Mouse (Mus musculus) liver, postnatal 0 days (tissue): ENCODE results near the gene 6430571L13Rik. TPM values are rescaled to one million over a fixed set of nuclear protein-coding genes. Genes with fewer than 3 reads are reported as not detected.
A peak's percentile ranks its signal among the peaks of the same experiment; 100 is the strongest.

ENCODE experiments used
- ATAC-seq: fragments of 200-750 bp; cut with Nextera tagmentation; 2 replicates; pipeline ENCODE4 v1.8.0; 2017; ENCODE audit warnings: mild to moderate bottlenecking, moderate library complexity
- DNase-seq: peaks from one replicate; pipeline ENCODE4 v3.0.0-alpha.2; 2016
- H3K27ac ChIP-seq: fragments of 300-500 bp; sonication (generic); 2 replicates; pipeline ENCODE4 v1.5.1; 2014; ENCODE audit warnings: antibody characterized with exemption, moderate library complexity, mild to moderate bottlenecking, low read depth
- H3K27me3 ChIP-seq: fragments of 300-500 bp; sonication (generic); 2 replicates; pipeline ENCODE4 v1.6.1; 2014; ENCODE audit warnings: low read length, control low read depth, mixed read lengths; ENCODE audit not compliant: insufficient read depth
- H3K36me3 ChIP-seq: fragments of 300-500 bp; sonication (generic); replicated peaks from 2 replicates; pipeline ENCODE4 v1.6.1; 2014; ENCODE audit warnings: mild to moderate bottlenecking, control low read depth, low read length, moderate library complexity, mixed read lengths; ENCODE audit not compliant: insufficient read depth
- H3K4me1 ChIP-seq: fragments of 300-500 bp; sonication (generic); 2 replicates; pipeline ENCODE4 v1.6.1; 2014; ENCODE audit warnings: antibody characterized with exemption, mild to moderate bottlenecking, control low read depth; ENCODE audit not compliant: insufficient read depth
- H3K4me2 ChIP-seq: fragments of 300-500 bp; sonication (generic); 2 replicates; pipeline ENCODE4 v1.6.1; 2014; ENCODE audit warnings: low read depth, mild to moderate bottlenecking, low read length, moderate library complexity, mixed read lengths
- H3K4me3 ChIP-seq: fragments of 300-500 bp; sonication (generic); 2 replicates; pipeline ENCODE4 v1.5.1; 2014; ENCODE audit warnings: low read depth, low read length
- H3K9ac ChIP-seq: fragments of 300-500 bp; sonication (generic); replicated peaks from 2 replicates; pipeline ENCODE4 v1.6.1; 2014; ENCODE audit warnings: mild to moderate bottlenecking, moderate library complexity
- H3K9me3 ChIP-seq: fragments of 300-500 bp; sonication (generic); 2 replicates; pipeline ENCODE4 v1.6.1; 2016; ENCODE audit warnings: mild to moderate bottlenecking, control low read depth, low read length, mixed read lengths
- CTCF ChIP-seq: sonication (generic); IDR thresholded peaks from 2 replicates; pipeline ENCODE4 v1.5.1; 2016; ENCODE audit warnings: antibody characterized with exemption, low read depth
- EP300 ChIP-seq: IDR thresholded peaks from 2 replicates; pipeline ENCODE4 v1.6.1; 2016; ENCODE audit warnings: antibody characterized with exemption, low read depth, mild to moderate bottlenecking
- WGBS: fragments of 180-500 bp; shearing (Covaris S2); extraction: QIAGEN DNeasy Blood & Tissue Kit; methylation state at CpG from one replicate; pipeline ENCODE4 v1.1.7; 2014; ENCODE audit not compliant: insufficient replicate concordance; 5-methylcytosine and 5-hydroxymethylcytosine counted together
- polyA plus RNA-seq: library from polyadenylated mRNA; unstranded; fragments of >200 nt; fragmentation: Nextera tagmentation; extraction: Ambion mirVana; gene quantifications from 2 replicates; pipeline ENCODE4 v1.2.1, GENCODE M21; 2015

6430571L13Rik gene
- polyA plus RNA-seq, 1 experiment from 2014 or later: 0.14 TPM

DNA sequence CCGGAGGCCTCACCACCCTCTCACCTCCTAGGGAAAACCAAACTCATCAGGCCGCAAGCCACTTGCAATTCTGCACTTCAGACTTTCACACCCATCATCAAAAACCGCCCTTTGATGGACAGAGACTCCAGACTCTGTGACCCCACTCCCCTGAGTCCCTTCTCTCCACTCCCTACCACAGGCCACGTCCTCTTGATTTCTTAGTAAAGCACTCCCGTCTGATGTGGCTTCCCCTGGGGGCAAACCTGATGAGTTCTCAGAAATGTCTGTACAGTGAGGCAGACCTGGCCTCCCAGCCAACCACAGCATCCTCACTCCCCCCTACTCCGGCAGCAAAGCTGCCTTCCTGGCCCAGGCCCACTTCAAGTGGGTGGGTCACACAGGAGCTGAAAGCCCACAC is 6.0 kb upstream of the 6430571L13Rik start:
- H3K27me3 ChIP-seq: no peaks in the 10 kb centered on the region
- no peaks in the 10 kb centered on the region for H3K36me3 ChIP-seq
- H3K9me3 ChIP-seq: no peaks in the 10 kb centered on the region
- H3K4me3 ChIP-seq: no peak overlapping the region
- no peak overlapping the region for H3K4me2 ChIP-seq
- H3K9ac ChIP-seq: no peak overlapping the region; the same call in 1 of the 2 replicates
- DNase-seq (no peak), ATAC-seq (no peak)
- H3K4me1 ChIP-seq: peaks cover 8% of the 10 kb centered on the region; the same call in 1 of the 2 replicates
- H3K27ac ChIP-seq: no peak overlapping the region
- 76% methylated on average over 6 of the region's 6 CpGs for WGBS
- TF ChIP-seq CTCF (no peak), EP300 (no peak)

DNA sequence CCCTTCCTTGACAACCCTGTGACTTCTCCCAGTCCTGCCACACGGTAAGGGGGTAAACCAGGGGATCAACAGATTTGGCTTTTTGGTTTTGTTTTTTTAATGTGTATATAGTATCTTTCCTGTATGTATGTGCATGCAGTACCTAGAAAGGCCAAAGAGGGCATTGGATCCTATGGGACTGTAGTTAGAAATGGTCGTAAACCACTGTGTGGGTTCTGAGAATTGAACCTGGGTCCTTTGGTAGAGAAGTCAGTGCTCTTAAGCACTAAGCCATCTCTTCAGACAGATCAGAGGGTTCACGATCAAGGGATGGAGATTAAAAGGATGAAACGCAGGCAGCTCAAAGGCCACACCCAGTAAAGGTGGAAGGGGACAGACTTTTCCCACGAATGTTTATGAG is 5.4 kb upstream of the 6430571L13Rik start:
- TF ChIP-seq EP300 (no peak), CTCF (0 out of 2 replicates have a peak, but pooled peaks have one; percentile 15)

DNA sequence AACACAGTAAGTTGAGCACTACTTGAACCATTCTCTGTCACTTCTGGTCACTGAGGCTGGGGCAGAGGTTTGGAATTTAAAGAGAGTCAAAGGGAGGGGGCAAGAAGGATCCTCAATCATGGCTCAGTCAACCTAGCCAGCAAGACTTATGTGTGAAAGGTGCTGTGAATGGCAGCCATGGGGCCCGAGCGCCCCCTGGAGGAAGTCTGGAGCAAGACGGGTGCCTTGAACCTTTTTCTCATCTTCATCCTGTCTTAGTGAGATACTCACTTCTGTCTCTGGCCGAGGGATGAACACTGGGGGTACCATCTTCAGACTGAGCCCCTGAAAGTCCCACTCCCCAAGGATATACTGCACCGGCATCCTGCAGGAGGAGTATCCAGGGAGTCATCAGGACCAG is 4.5 kb upstream of the 6430571L13Rik start:
- H3K4me2 ChIP-seq: no peak overlapping the region
- DNase-seq: peak; percentile 86
- 5% methylated on average over 5 of the region's 5 CpGs for WGBS
- H3K36me3 ChIP-seq: no peaks in the 10 kb centered on the region
- H3K4me3 ChIP-seq: no peak overlapping the region
- no peaks in the 10 kb centered on the region for H3K9me3 ChIP-seq
- ATAC-seq: no peak
- peaks cover under 1% of the 10 kb centered on the region; the same call in 1 of the 2 replicates for H3K27me3 ChIP-seq
- no peak overlapping the region for H3K27ac ChIP-seq
- peaks cover 13% of the 10 kb centered on the region for H3K4me1 ChIP-seq
- H3K9ac ChIP-seq: no peak overlapping the region
- TF ChIP-seq EP300 (no peak), CTCF (peak; percentile 99)

More for the DNA sequence above, 5.4 kb upstream of the 6430571L13Rik start:
- 81% methylated on average over 5 of the region's 5 CpGs for WGBS
- DNase-seq (no peak), ATAC-seq (no peak)
- H3K4me2 ChIP-seq: no peak overlapping the region
- no peak overlapping the region for H3K4me3 ChIP-seq
- H3K4me1 ChIP-seq: peaks cover 9% of the 10 kb centered on the region; the same call in 1 of the 2 replicates
- H3K9ac ChIP-seq: no peak overlapping the region; the same call in 1 of the 2 replicates
- H3K27me3 ChIP-seq: no peaks in the 10 kb centered on the region
- no peak overlapping the region for H3K27ac ChIP-seq
- no peaks in the 10 kb centered on the region for H3K36me3 ChIP-seq
- H3K9me3 ChIP-seq: no peaks in the 10 kb centered on the region

DNA sequence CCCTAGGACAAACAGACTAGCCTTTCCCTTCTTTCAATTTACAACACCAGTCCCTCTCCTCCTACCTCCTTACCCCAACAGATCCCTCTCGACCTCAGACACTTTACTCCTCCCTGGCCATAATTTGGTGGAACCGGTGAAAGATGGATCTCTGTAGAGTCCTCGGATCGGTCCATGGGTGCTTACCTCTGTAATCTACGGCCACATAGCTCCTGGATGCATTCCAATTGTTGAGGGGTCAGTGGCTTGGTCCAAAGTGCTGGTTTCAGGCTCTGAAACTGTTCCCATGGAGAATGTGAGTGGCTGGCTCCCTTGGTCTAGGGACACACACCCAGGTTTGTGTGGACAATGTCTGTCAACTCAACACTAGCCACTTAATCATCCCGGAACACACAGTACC is 4.0 kb upstream of the 6430571L13Rik start:
- H3K27ac ChIP-seq: no peak overlapping the region
- TF ChIP-seq CTCF: no peak
- TF ChIP-seq EP300: no peak
- DNase-seq: no peak
- ATAC-seq: no peak
- H3K9ac ChIP-seq: no peak overlapping the region
- H3K27me3 ChIP-seq: peaks cover 6% of the 10 kb centered on the region; the same call in 1 of the 2 replicates
- H3K4me1 ChIP-seq: peaks cover 13% of the 10 kb centered on the region
- H3K4me2 ChIP-seq: no peak overlapping the region
- H3K4me3 ChIP-seq: no peak overlapping the region
- no peaks in the 10 kb centered on the region for H3K9me3 ChIP-seq
- no peaks in the 10 kb centered on the region for H3K36me3 ChIP-seq
- WGBS: 74% methylated on average over 6 of the region's 6 CpGs

GRCm38 (mm10) chr9:107338172-107338883 is 2.1 kb upstream of the 6430571L13Rik start, which contains the start of gene Hemk1:
Hemk1 (minus strand) TSS chr9:107338350.
- DNase-seq (peak; percentile 86), ATAC-seq (peak; percentile 84)
- peak within 1 kb of the TSS; percentile 63 for H3K9ac ChIP-seq
- no peaks in the 10 kb centered on the region for H3K36me3 ChIP-seq
- TF ChIP-seq CTCF (0 out of 2 replicates have a peak, but pooled peaks have one; percentile 11), EP300 (0 out of 2 replicates have a peak, but pooled peaks have one; percentile 29)
- 5% methylated on average over 30 of the region's 30 CpGs for WGBS
- peaks cover 13% of the 10 kb centered on the region for H3K4me1 ChIP-seq
- no peaks in the 10 kb centered on the region for H3K9me3 ChIP-seq
- H3K27me3 ChIP-seq: peaks cover 7% of the 10 kb centered on the region; the same call in 1 of the 2 replicates
- peak within 1 kb of the TSS; percentile 53; the same call in 1 of the 2 replicates for H3K27ac ChIP-seq
- H3K4me3 ChIP-seq: peak within 1 kb of the TSS; percentile 58
- peak within 1 kb of the TSS; percentile 82 for H3K4me2 ChIP-seq

- Histone ChIP-seq H3K4me1 (peaks cover 13% of the 10 kb centered on the region), H3K27me3 (peaks cover 7% of the 10 kb centered on the region; the same call in 1 of the 2 replicates), H3K4me3 (peak overlapping the region; percentile 63), H3K9ac (peak overlapping the region; percentile 59), H3K27ac (no peak overlapping the region), H3K9me3 (no peaks in the 10 kb centered on the region), H3K4me2 (peak overlapping the region; percentile 89), H3K36me3 (no peaks in the 10 kb centered on the region)
- ATAC-seq (no peak), DNase-seq (no peak)
- 49% methylated on average over 12 of the region's 12 CpGs for WGBS
- TF ChIP-seq EP300 (no peak), CTCF (no peak)
Observed at GRCm38 (mm10) chr9:107340911-107341645, 676 bp downstream of the 6430571L13Rik start.
